Mouse (Mus musculus) forebrain, embryonic 13.5 days (tissue): ENCODE measurements around the gene Afmid. TPM values are rescaled to one million over a fixed set of nuclear protein-coding genes. Genes with fewer than 3 reads are reported as not detected.

ENCODE experiments used
- ATAC-seq: fragments of 200-750 bp; cut with Nextera tagmentation; 2 replicates; pipeline ENCODE4 v1.8.0; 2017
- H3K27ac ChIP-seq: fragments of 300-500 bp; sonication (generic); 2 replicates; pipeline ENCODE4 v1.5.1; 2015; ENCODE audit warnings: inconsistent platforms, mild to moderate bottlenecking, moderate library complexity
- H3K27me3 ChIP-seq: fragments of 300-500 bp; sonication (generic); 2 replicates; pipeline ENCODE4 v1.6.1; 2015; ENCODE audit warnings: mild to moderate bottlenecking, inconsistent platforms
- H3K36me3 ChIP-seq: fragments of 300-500 bp; sonication (generic); 2 replicates; pipeline ENCODE4 v1.6.1; 2015; ENCODE audit warnings: mild to moderate bottlenecking, inconsistent platforms; ENCODE audit not compliant: poor library complexity, severe bottlenecking
- H3K4me1 ChIP-seq: fragments of 300-500 bp; sonication (generic); 2 replicates; pipeline ENCODE4 v1.6.1; 2015; ENCODE audit warnings: inconsistent platforms
- H3K4me2 ChIP-seq: fragments of 300-500 bp; sonication (generic); 2 replicates; pipeline ENCODE4 v1.6.1; 2015; ENCODE audit warnings: inconsistent platforms, mild to moderate bottlenecking, moderate library complexity
- H3K4me3 ChIP-seq: fragments of 300-500 bp; sonication (generic); 2 replicates; pipeline ENCODE4 v1.5.1; 2015; ENCODE audit warnings: mild to moderate bottlenecking, inconsistent platforms
- H3K9ac ChIP-seq: fragments of 300-500 bp; sonication (generic); 2 replicates; pipeline ENCODE4 v1.6.1; 2015; ENCODE audit warnings: mild to moderate bottlenecking, inconsistent platforms
- H3K9me3 ChIP-seq: fragments of 300-500 bp; sonication (generic); replicated peaks from 2 replicates; pipeline ENCODE4 v1.6.1; 2016; ENCODE audit warnings: inconsistent platforms
- WGBS: fragments of 180-500 bp; shearing (Covaris S2); methylation state at CpG from one replicate; pipeline ENCODE4 v1.1.7; 2015; 5-methylcytosine and 5-hydroxymethylcytosine counted together
- polyA plus RNA-seq: library from polyadenylated mRNA; unstranded; fragments of >200 nt; fragmentation: Nextera tagmentation; extraction: Ambion mirVana; gene quantifications from 2 replicates; pipeline ENCODE4 v1.2.1, GENCODE M21; 2015

Gene Afmid
- polyA plus RNA-seq, 1 experiment from 2014 or later = 7.5 TPM

DNA sequence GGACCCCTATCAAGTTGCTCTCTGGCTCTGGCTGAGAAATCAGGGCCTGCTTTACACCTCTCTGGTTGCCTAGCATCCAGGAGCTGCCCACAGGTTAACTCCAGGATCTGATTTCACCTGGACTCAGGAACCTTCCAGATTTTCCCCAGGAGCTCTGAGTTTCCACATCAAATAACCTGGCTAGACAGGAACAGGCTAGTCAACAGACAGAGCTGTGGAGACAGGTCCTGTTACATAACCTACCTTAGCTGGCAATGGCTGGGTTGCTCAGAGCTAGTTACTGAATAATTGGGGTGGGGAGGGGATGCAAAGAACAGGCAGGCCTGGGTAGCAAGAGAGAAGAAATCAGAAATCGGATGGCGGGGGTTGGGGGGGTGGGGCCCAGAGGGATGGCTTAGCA, 19.3 kb downstream of the Afmid start:
- Histone ChIP-seq H3K27ac (no peak overlapping the region), H3K9ac (no peak overlapping the region; the same call in 1 of the 2 replicates), H3K4me2 (no peak overlapping the region), H3K36me3 (no peaks in the 10 kb centered on the region), H3K4me3 (no peak overlapping the region), H3K4me1 (peaks cover 19% of the 10 kb centered on the region), H3K27me3 (no peaks in the 10 kb centered on the region), H3K9me3 (no peaks in the 10 kb centered on the region)
- 72% methylated on average over 2 of the region's 2 CpGs for WGBS
- no peak for ATAC-seq

DNA sequence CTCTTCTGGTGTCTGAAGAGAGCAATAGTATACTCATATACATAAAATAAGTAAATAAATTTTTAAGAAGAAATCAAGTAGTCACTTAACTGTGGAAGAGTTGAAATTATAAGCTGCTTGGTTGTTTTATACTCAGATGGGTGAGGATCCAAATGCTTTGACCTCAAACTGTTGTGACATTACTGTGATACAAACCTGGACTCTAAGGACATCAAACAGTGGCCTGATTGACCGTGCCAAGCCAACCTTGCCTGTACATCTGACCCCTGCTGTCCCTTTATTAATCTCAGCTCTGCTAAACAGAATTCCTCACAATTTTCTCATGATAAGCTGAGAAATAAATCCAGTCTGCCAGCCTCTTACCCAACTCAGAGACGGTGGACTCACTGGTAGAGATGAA, 19.9 kb downstream of the Afmid start:
- no peak overlapping the region for H3K4me3 ChIP-seq
- no peaks in the 10 kb centered on the region for H3K36me3 ChIP-seq

DNA sequence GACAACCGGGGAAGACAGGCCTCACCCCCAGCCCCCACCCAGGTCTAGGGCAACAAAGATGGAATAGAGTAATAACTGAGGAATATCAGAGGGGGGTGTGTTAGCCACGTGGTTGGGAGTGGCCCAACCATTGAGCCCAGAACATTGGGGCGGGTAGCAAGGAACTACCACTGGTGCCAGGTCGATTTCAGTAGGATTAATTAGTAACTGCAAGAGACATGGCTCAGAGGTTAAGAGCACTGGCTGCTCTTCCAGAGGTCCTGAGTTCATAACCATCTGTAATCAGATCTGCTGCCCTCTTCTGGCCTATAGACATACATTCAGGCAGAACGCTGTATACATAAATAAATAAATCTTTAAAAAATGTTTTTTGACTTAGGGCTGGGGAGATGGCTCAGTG, 20.9 kb downstream of the Afmid start:
- 53% methylated on average over 5 of the region's 5 CpGs for WGBS
- no peak overlapping the region for H3K4me2 ChIP-seq

More for the DNA sequence above, 19.9 kb downstream of the Afmid start:
- H3K9ac ChIP-seq = no peak overlapping the region
- H3K9me3 ChIP-seq = no peaks in the 10 kb centered on the region
- no peak for ATAC-seq
- no peaks in the 10 kb centered on the region for H3K27me3 ChIP-seq
- H3K4me2 ChIP-seq = no peak overlapping the region
- 74% methylated on average over 2 of the region's 2 CpGs for WGBS
- H3K27ac ChIP-seq = no peak overlapping the region
- peaks cover 25% of the 10 kb centered on the region for H3K4me1 ChIP-seq

DNA sequence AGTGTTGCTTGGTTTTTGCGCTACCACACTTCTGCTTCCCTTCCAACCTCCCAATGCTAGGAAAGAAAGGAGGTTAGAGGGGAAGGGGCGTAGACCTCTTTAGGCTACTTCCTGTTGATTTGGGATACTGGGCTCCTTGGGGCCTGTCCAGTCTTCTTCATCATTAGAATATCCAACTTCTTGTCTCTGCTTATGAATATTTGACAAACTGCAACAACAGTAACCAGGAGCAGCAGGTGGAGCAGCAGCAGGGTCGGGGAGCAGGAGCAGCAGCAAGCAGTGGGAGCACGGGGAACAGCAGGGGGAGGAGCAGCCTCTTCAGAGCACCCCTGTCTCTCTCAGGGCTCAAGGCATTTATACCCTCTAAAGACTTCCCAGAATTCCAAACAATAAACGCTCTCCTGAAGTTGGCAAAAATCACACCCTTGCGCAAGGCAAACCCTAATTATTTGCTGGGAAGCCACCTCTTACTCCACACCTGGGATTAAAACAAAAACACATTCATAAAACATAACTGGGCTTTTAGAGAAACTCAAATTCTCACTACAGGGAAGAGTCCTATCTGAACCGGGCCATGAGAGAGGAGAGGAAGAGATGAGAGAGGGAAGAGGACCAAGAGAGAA, 22.0 kb downstream of the Afmid start:
- ATAC-seq = no peak
- H3K4me2 ChIP-seq = peak overlapping the region; percentile 77
- H3K4me3 ChIP-seq = no peak overlapping the region; the same call in 1 of the 2 replicates

More for the DNA sequence above, 20.9 kb downstream of the Afmid start:
- Histone ChIP-seq H3K9ac (no peak overlapping the region), H3K27ac (no peak overlapping the region), H3K9me3 (no peaks in the 10 kb centered on the region), H3K27me3 (no peaks in the 10 kb centered on the region), H3K36me3 (peaks cover 6% of the 10 kb centered on the region; the same call in 1 of the 2 replicates), H3K4me3 (no peak overlapping the region), H3K4me1 (peaks cover 31% of the 10 kb centered on the region)
- no peak for ATAC-seq

DNA sequence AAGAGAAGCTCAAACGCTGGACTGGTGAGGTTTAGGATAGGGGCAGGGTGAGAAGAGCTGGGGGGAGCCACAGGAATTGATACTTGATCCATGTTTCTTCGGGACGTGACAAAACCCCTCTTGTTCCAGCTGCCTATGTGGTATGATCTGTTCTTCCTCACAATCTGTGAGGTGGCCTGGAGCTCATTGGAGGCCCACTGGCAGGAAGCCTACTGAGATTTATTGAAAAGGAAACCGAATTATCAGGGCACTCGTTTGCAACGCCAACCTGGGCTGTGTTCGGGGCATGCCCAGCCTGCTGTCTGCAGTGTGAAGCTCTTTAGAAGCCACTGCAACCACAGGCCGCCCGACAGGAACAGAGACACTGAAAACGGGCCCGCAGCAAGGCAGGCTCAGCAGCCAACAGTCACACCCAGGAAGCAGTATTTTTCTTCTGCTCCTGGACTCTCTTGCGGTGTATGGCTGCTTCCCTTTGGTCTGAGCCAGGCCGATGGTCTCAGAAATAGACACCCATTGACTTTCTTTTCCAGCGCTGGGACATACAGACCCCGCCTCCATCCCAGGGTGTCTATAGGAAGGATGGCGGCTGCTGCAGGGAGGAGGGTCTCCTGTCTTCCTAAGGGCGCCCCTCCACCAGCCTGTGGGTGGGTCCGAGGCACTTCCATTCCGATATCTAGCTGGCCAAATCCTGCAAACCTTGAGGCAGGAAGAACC, 22.7 kb downstream of the Afmid start:
- Histone ChIP-seq H3K4me3 (peak overlapping the region; percentile 54), H3K27ac (peak overlapping the region; percentile 97), H3K36me3 (peaks cover 19% of the 10 kb centered on the region), H3K27me3 (no peaks in the 10 kb centered on the region), H3K4me1 (peaks cover 31% of the 10 kb centered on the region), H3K4me2 (peak overlapping the region; percentile 77), H3K9me3 (no peaks in the 10 kb centered on the region), H3K9ac (peak overlapping the region; percentile 80)
- ATAC-seq = peak; percentile 89
- 9% methylated on average over 19 of the region's 19 CpGs for WGBS

More for the DNA sequence above, 22.0 kb downstream of the Afmid start:
- peaks cover 31% of the 10 kb centered on the region for H3K4me1 ChIP-seq
- H3K27me3 ChIP-seq = no peaks in the 10 kb centered on the region
- peak overlapping the region; percentile 97 for H3K27ac ChIP-seq
- H3K36me3 ChIP-seq = peaks cover 12% of the 10 kb centered on the region
- H3K9me3 ChIP-seq = no peaks in the 10 kb centered on the region
- WGBS = 81% methylated on average over 7 of the region's 7 CpGs
- H3K9ac ChIP-seq = peak overlapping the region; percentile 80

DNA sequence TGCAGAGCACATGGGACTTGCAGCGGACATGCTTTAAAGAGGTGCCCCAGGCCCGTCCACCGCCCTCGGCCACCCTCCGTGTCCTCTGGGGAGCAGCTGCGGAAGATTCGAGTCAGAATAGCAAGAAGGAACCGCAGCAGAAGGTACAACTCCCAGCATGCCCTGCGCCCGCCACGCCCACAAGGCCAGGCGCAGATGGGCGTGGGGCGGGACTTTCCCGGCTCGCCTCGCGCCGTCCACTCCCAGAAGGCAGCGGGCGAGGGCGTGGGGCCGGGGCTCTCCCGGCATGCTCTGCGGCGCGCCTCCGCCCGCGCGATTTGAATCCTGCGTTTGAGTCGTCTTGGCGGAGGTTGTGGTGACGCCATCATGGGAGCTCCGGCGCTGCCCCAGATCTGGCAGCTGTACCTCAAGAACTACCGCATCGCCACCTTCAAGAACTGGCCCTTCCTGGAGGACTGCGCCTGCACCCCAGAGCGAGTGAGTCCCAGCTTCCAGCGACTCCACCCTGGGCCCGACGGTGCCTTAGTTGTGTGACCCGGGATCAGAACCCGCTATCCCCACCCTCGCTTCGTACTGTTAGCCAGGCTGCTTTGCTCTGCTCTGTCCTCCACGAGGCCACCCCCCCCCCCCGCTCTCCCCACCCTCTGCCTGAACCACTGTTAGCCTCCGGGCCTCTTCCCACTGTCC, 23.4 kb downstream of the Afmid start, which contains the start of gene Birc5:
TSS of gene Birc5 (plus strand) at position 267 of the 687 bp plus-strand sequence.
- Histone ChIP-seq H3K4me1 (peaks cover 31% of the 10 kb centered on the region), H3K9me3 (no peaks in the 10 kb centered on the region), H3K27me3 (no peaks in the 10 kb centered on the region), H3K4me3 (peak within 1 kb of the TSS; percentile 54), H3K4me2 (peak within 1 kb of the TSS; percentile 77), H3K36me3 (peaks cover 26% of the 10 kb centered on the region), H3K9ac (peak within 1 kb of the TSS; percentile 80), H3K27ac (peak within 1 kb of the TSS; percentile 97)
- 0% methylated on average over 51 of the region's 51 CpGs for WGBS
- ATAC-seq = peak; percentile 96

DNA sequence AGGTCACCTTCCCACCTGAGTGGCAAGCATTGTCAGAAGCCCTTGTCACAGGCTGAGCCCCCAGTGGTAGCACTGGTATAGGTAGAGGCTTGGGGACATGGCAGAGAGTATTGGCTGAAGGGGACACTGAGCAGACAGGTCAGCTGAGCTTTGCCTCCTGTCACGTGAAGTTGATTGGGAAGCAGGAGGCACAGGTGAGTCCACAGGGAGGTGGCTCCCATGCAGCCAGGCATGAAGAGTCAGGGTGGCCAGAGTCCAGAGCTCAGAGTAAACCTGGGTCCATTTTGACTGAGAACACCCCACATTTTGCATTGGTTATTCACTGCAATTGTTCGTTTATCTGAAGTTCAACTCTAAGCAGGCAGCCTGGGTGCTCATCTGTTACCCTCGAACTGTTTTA, 27.2 kb downstream of the Afmid start:
- Histone ChIP-seq H3K9ac (no peak overlapping the region), H3K4me2 (no peak overlapping the region), H3K9me3 (no peaks in the 10 kb centered on the region), H3K4me3 (no peak overlapping the region), H3K4me1 (peaks cover 28% of the 10 kb centered on the region), H3K27me3 (no peaks in the 10 kb centered on the region), H3K36me3 (peaks cover 58% of the 10 kb centered on the region), H3K27ac (no peak overlapping the region)
- 89% methylated on average over 3 of the region's 3 CpGs for WGBS
- ATAC-seq = no peak

DNA sequence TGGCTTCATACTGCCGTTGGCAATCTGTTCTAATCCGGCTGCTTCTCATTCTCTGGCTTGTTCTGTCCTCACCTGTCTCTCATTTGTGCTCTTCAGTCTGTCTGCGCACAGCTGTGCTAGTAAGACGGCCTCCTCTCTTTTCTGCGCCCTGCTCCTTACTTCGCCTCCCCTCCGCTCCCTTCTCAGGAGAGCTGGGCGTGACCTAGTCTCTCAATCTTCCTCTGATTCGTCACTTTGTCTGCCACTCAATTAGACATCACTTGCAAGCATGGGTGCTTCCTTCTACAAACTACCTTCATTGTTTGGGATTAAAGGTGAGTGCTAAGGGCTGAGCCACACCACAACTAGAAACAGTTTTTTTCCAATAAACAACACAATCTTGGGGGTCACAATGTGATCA, 28.5 kb downstream of the Afmid start:
- Histone ChIP-seq H3K4me3 (no peak overlapping the region), H3K4me2 (no peak overlapping the region), H3K36me3 (peaks cover 58% of the 10 kb centered on the region), H3K27me3 (peaks cover 7% of the 10 kb centered on the region; the same call in 1 of the 2 replicates), H3K27ac (no peak overlapping the region), H3K4me1 (peaks cover 20% of the 10 kb centered on the region), H3K9me3 (no peaks in the 10 kb centered on the region), H3K9ac (no peak overlapping the region)
- no peak for ATAC-seq
- 91% methylated on average over 9 of the region's 9 CpGs for WGBS

DNA sequence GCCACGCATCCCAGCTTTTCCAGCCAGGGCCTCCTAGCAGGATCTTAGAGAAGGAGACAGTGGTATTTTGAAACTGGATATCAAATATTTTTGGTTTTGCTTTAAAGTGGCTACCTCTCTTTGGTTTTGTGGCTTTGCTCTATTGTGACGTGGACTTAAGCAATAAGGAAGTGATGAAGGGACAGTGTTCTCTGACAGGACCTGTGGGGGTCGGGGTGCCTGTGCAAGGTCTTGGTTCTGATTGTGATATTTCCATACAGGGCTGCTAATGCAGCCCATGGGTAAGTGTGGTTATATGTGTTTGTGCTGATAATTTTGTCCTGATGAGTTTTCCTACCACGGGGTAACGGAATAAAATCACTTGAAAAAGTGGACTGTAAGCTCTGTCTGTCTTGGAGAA, 29.6 kb downstream of the Afmid start:
- Histone ChIP-seq H3K9me3 (no peaks in the 10 kb centered on the region), H3K4me1 (peaks cover 12% of the 10 kb centered on the region), H3K4me2 (no peak overlapping the region), H3K27me3 (peaks cover 19% of the 10 kb centered on the region), H3K9ac (no peak overlapping the region), H3K27ac (no peak overlapping the region), H3K36me3 (peaks cover 58% of the 10 kb centered on the region), H3K4me3 (no peak overlapping the region)
- 95% methylated on average over 5 of the region's 5 CpGs for whole genome bisulfite sequencing
- no peak for ATAC-seq

DNA sequence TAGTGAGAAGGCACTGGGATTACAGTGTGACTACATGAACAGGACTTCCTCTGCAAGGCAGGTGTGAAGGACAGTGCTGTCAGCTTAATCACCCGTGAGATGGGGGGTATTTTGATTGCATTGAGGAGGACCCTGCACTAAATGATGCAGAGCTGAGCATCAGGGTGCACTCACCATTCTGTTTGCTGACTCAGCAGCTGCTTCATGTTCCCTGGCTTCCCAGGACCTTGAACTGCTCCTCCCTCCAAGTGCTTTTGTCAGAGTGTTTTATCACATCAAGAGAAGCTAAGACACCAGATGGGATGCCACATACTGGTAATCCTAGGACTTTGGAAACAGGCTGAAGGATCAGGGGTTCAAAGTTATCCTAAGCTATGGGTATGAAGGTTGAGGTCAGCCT, 30.3 kb downstream of the Afmid start:
- WGBS = 83% methylated on average over 1 of the region's 1 CpGs
- no peak overlapping the region; the same call in 1 of the 2 replicates for H3K9ac ChIP-seq
- H3K27ac ChIP-seq = no peak overlapping the region
- no peak overlapping the region for H3K4me3 ChIP-seq
- H3K4me1 ChIP-seq = peaks cover 10% of the 10 kb centered on the region; the same call in 1 of the 2 replicates
- no peaks in the 10 kb centered on the region for H3K9me3 ChIP-seq
- ATAC-seq = no peak
- peaks cover 25% of the 10 kb centered on the region for H3K27me3 ChIP-seq
- H3K36me3 ChIP-seq = peaks cover 56% of the 10 kb centered on the region
- H3K4me2 ChIP-seq = no peak overlapping the region

DNA sequence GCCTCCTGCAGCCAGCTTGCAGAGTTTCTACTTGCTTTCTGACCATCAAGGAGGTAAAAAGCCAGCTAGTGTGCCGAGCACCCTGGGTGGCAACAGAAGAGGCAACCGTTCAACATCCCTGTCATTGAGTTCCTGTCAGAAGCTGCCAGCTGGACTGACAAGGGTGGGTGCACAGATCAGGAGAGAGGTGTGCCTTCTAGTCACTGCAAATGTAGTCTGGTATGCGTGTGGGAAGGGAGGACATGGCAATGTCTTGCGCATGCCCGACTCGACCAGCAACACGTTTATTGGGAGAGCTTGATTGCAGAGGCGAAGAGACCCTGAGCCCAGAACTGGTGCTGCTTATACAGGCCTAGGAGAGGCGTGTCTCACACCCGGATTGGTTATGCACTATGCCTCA, 31.7 kb downstream of the Afmid start:
- no peak overlapping the region for H3K27ac ChIP-seq
- peaks cover 39% of the 10 kb centered on the region for H3K27me3 ChIP-seq
- H3K4me1 ChIP-seq = peaks cover 7% of the 10 kb centered on the region; the same call in 1 of the 2 replicates
- no peak overlapping the region for H3K4me3 ChIP-seq
- no peak for ATAC-seq
- 91% methylated on average over 10 of the region's 10 CpGs for WGBS
- H3K9ac ChIP-seq = no peak overlapping the region
- no peak overlapping the region for H3K4me2 ChIP-seq
- peaks cover 49% of the 10 kb centered on the region for H3K36me3 ChIP-seq
- H3K9me3 ChIP-seq = no peaks in the 10 kb centered on the region

DNA sequence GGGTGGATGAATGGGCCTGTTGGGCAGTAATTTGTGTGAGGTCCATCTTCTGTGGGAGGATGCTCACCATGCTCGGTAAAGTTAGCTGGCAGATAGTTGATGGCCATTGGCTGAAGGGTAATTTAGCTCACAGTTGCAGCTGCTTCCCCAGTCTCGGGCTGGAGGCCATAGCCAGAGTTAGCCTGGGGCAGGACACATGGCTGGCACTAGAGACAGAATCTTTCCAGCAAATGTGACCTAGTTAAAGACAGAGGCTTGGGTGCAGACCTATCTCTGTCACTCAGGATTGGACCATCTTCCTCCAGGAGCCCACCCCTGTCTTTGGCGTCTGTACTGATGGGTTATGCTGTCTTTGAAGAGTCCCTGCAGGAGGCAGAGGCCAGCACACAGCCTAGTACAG, 32.7 kb downstream of the Afmid start:
- H3K4me3 ChIP-seq = no peak overlapping the region
- peaks cover 40% of the 10 kb centered on the region for H3K36me3 ChIP-seq
- H3K9ac ChIP-seq = no peak overlapping the region
- 66% methylated on average over 3 of the region's 3 CpGs for WGBS
- no peak for ATAC-seq
- no peaks in the 10 kb centered on the region for H3K9me3 ChIP-seq
- H3K4me1 ChIP-seq = peaks cover 7% of the 10 kb centered on the region
- peaks cover 39% of the 10 kb centered on the region for H3K27me3 ChIP-seq
- H3K4me2 ChIP-seq = no peak overlapping the region
- no peak overlapping the region for H3K27ac ChIP-seq
